Mouse (Mus musculus): ENCODE results near the gene Pgam2.
A peak's percentile ranks its signal among the peaks of the same experiment; 100 is the strongest.

Gene Pgam2

DNA sequence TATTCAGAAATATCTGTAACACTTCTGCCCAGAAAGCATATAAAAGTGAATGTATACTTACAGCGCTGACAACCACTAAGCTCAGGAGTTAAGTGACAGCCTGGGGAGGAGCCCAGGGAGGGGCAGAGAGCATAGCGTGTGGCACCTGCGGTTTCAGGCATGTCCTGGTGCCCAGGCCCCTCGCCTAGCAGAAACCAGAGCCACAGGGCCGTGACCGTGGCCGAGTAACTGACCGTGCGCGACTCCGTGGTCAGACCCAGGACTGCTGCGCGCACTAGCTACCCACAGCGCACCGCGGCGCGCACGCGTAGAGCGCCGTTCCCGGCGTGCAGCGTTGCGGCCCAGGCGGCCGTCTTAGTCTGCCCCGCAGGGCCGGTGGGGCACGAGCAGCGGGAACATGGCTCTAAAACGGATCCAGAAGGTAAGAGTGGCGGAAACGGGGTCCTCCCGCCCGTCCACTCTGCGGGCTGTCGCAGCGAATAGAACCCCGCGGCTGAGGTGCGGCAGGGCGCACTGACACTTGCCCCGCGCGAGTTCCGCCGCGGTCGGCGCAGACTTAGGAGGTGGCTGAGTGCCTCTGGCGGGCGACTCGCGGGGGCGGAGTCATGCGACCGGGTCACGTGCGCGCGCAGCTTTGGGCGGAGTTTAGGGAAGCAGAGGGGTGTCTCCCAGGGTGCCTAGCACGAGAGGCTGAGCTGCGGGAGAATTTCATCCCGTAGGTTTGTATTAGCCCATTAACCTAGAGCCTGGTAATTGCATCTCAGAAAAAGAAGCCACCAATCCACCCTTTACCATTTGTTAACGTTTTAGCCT lies 41.5 kb downstream of the Pgam2 start, which contains the start of gene Urgcp:
Gene Urgcp (minus strand): TSS at position 557 of the 813 bp plus-strand sequence.
- peak; percentile 91 for DNase-seq

DNA sequence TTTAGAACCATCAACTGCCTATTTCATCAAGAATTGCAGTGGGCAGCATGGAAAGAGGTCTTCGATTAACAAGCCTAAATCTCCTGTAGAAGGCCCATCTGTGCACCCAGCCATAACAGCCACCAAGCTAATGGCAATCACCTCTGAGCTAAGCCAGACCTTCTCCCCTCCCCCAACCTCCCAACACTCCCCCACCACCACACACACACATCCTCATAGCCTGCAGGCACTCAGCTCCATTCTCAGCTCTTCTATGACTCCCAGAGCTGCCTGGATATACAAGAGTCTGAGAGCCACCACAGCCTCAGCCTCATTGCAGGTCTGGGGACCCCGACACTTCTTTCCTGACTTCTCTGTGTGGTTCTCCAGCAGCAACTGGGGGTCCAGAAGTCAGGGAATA lies 49.8 kb downstream of the Pgam2 start:
- no peak for DNase-seq

Measured in thymus, adult 18-20 months (tissue).